Mouse (Mus musculus) myocyte (in vitro differentiated cells): ENCODE data around the gene Pdap1. TPM values are rescaled to one million over a fixed set of nuclear protein-coding genes. Genes with fewer than 3 reads are reported as not detected.

Experiments used
- H3K27me3 ChIP-seq: one replicate; pipeline ENCODE4 v1.6.1; 2011; ENCODE audit not compliant: control insufficient read depth, insufficient read depth, insufficient read length
- H3K36me3 ChIP-seq: one replicate; pipeline ENCODE4 v1.6.1; 2011; ENCODE audit not compliant: control insufficient read depth, insufficient read depth
- H3K4me2 ChIP-seq: one replicate; pipeline ENCODE4 v1.6.1; 2011; ENCODE audit warnings: low read depth, control low read depth
- H3K4me3 ChIP-seq: one replicate; pipeline ENCODE4 v1.5.1; 2011; ENCODE audit warnings: mild to moderate bottlenecking, control low read depth, moderate library complexity
- H3K79me2 ChIP-seq: one replicate; pipeline ENCODE4 v1.6.1; 2011; ENCODE audit not compliant: control insufficient read depth, insufficient read depth
- H3ac ChIP-seq: one replicate; pipeline ENCODE4 v1.6.1; 2011; ENCODE audit not compliant: control insufficient read depth, insufficient read length
- CEBPB ChIP-seq: IDR thresholded peaks from 2 replicates; pipeline ENCODE4 v1.6.1; 2011; ENCODE audit warnings: mild to moderate bottlenecking, moderate library complexity; ENCODE audit not compliant: poor library complexity, insufficient read depth, severe bottlenecking
- E2F4 ChIP-seq: IDR thresholded peaks from one replicate; pipeline ENCODE4 v1.6.1; 2011; ENCODE audit warnings: mild to moderate bottlenecking, control low read depth, moderate library complexity; ENCODE audit not compliant: insufficient read depth
- MAX ChIP-seq: IDR thresholded peaks from one replicate; pipeline ENCODE4 v1.6.1; 2011; ENCODE audit warnings: low read depth, mild to moderate bottlenecking, control low read depth
- MYOD1 ChIP-seq, 3 experiments: IDR thresholded peaks; one replicate each; pipeline ENCODE4 v1.6.1; 2011; ENCODE audit warnings: control low read depth in 2 of 3, low read depth in 2 of 3, mild to moderate bottlenecking in 2 of 3, moderate library complexity in 1 of 3; ENCODE audit not compliant: insufficient read length in 2 of 3, control insufficient read depth in 1 of 3
- MYOG ChIP-seq, 3 experiments: IDR thresholded peaks; one replicate each; pipeline ENCODE4 v1.6.1; 2011; ENCODE audit warnings: control low read depth in 2 of 3, low read depth in 2 of 3, mild to moderate bottlenecking in 2 of 3; ENCODE audit not compliant: insufficient read length in 2 of 3, control insufficient read depth in 1 of 3, insufficient read depth in 1 of 3
- POLR2A ChIP-seq: IDR thresholded peaks from one replicate; pipeline ENCODE4 v1.6.1; 2011; ENCODE audit warnings: low read depth, mild to moderate bottlenecking, control low read depth, moderate library complexity; ENCODE audit not compliant: insufficient read length
- POLR2AphosphoS2 ChIP-seq: IDR thresholded peaks from one replicate; pipeline ENCODE4 v1.6.1; 2011; ENCODE audit warnings: low read depth, control low read depth; ENCODE audit not compliant: insufficient read length
- REST ChIP-seq: IDR thresholded peaks from one replicate; pipeline ENCODE4 v1.6.1; 2011; ENCODE audit warnings: mild to moderate bottlenecking, control low read depth, moderate library complexity; ENCODE audit not compliant: insufficient read depth, insufficient read length
- SRF ChIP-seq: IDR thresholded peaks from one replicate; pipeline ENCODE4 v1.6.1; 2011; ENCODE audit warnings: low read depth; ENCODE audit not compliant: control insufficient read depth, insufficient read length
- TCF12 ChIP-seq: IDR thresholded peaks from one replicate; pipeline ENCODE4 v1.6.1; 2011; ENCODE audit warnings: mild to moderate bottlenecking, control low read depth; ENCODE audit not compliant: poor library complexity, insufficient read depth, severe bottlenecking
- TCF3 ChIP-seq: IDR thresholded peaks from one replicate; pipeline ENCODE4 v1.6.1; 2011; ENCODE audit warnings: low read depth, control low read depth; ENCODE audit not compliant: insufficient read length
- USF1 ChIP-seq: IDR thresholded peaks from one replicate; pipeline ENCODE4 v1.6.1; 2011; ENCODE audit warnings: low read depth, mild to moderate bottlenecking, control low read depth, moderate library complexity
- polyA plus RNA-seq: library from polyadenylated mRNA; unstranded; fragments of >200 nt; fragmentation: generic; extraction: Trizol; gene quantifications from one replicate; pipeline ENCODE4 v1.2.1, GENCODE M21; 2012; ENCODE audit warnings: missing spikeins

Gene Pdap1
- polyA plus RNA-seq, 1 experiment = 98.9 TPM

DNA sequence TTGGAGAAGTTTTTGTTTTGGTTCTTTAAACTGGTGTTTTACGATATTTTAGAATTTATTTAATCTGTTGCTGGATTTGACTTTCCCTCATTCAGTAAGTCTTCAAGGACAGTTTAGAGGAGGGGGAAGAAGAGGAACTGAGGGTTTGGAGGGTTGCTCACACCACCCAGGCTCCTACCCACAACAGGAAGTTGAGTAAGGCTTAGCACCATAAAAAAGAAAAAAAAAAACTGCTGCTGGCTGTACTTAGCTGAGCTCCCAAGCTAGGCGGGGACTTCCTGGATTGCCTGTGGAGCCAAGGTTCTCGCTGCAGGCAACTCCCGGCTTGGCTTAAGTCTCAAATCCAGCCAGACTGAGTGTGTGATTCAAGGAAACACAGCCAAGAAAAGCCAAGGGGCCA is 23.7 kb downstream of the Pdap1 start:
- Histone ChIP-seq H3K79me2 (peaks cover 64% of the 10 kb centered on the region), H3K4me3 (peak overlapping the region; percentile 84), H3K27me3 (no peaks in the 10 kb centered on the region), H3ac (no peak overlapping the region), H3K36me3 (no peaks in the 10 kb centered on the region), H3K4me2 (peak overlapping the region; percentile 79)
- TF ChIP-seq POLR2AphosphoS2 (no peak), MAX (no peak), CEBPB (peak; percentile 48; the same call in 1 of the 2 replicates)

DNA sequence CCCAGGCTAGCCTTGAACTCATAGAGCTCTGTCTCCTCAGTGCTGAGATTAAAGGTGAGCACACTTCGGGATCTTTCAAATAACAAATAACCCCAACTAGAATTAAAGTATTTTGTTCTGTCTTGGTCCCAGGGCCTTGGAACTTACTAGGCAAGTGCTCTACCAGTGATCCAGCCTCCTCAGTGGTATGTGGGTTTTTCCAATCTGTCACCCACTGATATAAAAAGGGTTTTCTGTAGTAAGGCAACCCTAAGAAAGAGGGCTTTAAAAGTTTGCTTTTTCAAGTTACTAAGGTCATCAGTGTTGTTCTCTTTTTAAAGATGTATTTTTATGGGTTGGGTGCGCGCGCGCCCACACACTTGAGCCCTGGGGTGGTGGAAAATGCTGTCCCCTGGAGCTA is 24.3 kb downstream of the Pdap1 start:
- H3K4me3 ChIP-seq = peak overlapping the region; percentile 84
- no peaks in the 10 kb centered on the region for H3K27me3 ChIP-seq
- H3ac ChIP-seq = no peak overlapping the region
- no peaks in the 10 kb centered on the region for H3K36me3 ChIP-seq
- TF ChIP-seq TCF12 (no peak), MYOG (IDR thresholded peaks at IDR 0.05; ENCODE audit: control insufficient read depth in 1 of 3, insufficient read depth in 1 of 3, insufficient read length in 2 of 3, low read depth in 2 of 3) (no peak), MYOD1 (IDR thresholded peaks at IDR 0.05; ENCODE audit: control insufficient read depth in 1 of 3, insufficient read length in 2 of 3, low read depth in 2 of 3) (no peak), SRF (no peak), TCF3 (no peak), POLR2AphosphoS2 (no peak), REST (no peak), CEBPB (no peak)
- peaks cover 58% of the 10 kb centered on the region for H3K79me2 ChIP-seq
- peak overlapping the region; percentile 79 for H3K4me2 ChIP-seq

DNA sequence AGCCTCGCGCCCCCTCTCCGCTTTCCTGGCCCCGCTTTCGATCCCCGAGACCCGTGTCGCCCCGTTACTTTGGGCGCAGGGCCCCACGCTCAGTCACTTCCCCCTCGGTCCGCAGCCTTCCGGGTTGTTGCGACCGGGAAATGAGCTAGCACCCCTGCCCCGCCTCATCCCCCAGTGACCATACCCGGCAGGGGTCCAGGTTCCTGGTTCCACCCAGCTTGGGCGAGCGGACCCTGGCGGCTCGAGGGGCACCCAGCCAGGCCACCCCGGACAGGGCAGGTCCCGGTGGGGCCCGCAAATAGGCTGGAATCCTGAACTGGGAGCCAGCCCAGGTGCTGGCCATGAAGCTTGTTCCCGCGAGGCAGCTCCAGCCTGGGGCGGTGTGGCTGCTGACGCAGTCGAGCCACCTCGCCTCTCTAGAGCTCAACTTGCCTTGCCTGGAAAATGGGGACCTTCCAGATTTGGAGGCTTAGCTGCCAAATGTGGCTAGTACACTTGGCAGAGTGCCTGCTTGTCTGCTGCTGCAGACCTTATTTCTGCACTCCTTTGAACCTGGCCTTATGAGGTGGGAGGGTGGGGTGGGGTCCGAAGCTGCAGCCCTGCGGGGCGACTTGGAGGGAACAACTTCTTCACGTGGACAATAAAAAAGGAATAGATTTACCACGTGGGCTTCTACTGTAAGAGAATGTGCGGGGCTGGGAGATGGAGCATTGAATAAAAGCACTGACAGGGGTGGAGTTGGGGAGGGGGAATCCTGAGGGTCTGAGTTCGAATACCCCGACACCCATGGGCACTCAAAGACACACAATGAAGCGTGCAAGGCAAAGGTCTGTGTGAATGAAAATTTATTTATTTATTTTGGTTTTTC is 25.2 kb downstream of the Pdap1 start:
- peak overlapping the region; percentile 84 for H3K4me3 ChIP-seq
- peak overlapping the region; percentile 79 for H3K4me2 ChIP-seq
- peaks cover 49% of the 10 kb centered on the region for H3K79me2 ChIP-seq
- H3ac ChIP-seq = peak overlapping the region; percentile 24
- H3K36me3 ChIP-seq = no peaks in the 10 kb centered on the region
- TF ChIP-seq POLR2A (no peak), E2F4 (no peak)
- H3K27me3 ChIP-seq = no peaks in the 10 kb centered on the region

- Histone ChIP-seq H3ac (peak within 1 kb of the TSS; percentile 24), H3K4me2 (peak within 1 kb of the TSS; percentile 79), H3K27me3 (no peaks in the 10 kb centered on the region), H3K36me3 (peaks cover 2% of the 10 kb centered on the region), H3K4me3 (peak within 1 kb of the TSS; percentile 84), H3K79me2 (peaks cover 42% of the 10 kb centered on the region)
- TF ChIP-seq SRF (no peak), POLR2A (peak; percentile 99), POLR2AphosphoS2 (peak; percentile 94)
These were observed 25.9 kb downstream of the Pdap1 start, which contains the start of gene Arpc1b for GRCm38 (mm10) chr5:145114071-145114605. TSS of gene Arpc1b (plus strand) at chr5:145114215.

GRCm38 (mm10) chr5:145113416-145113815 is 26.6 kb downstream of the Pdap1 start:
- peak overlapping the region; percentile 69 for H3K4me2 ChIP-seq
- no peak overlapping the region for H3ac ChIP-seq
- H3K4me3 ChIP-seq = peak overlapping the region; percentile 84
- TF ChIP-seq POLR2A (no peak), USF1 (no peak), MYOG (IDR thresholded peaks at IDR 0.05; ENCODE audit: control insufficient read depth in 1 of 3, insufficient read depth in 1 of 3, insufficient read length in 2 of 3, low read depth in 2 of 3) (no peak), MAX (no peak), MYOD1 (IDR thresholded peaks at IDR 0.05; ENCODE audit: control insufficient read depth in 1 of 3, insufficient read length in 2 of 3, low read depth in 2 of 3) (no peak), CEBPB (no peak), SRF (no peak), POLR2AphosphoS2 (no peak), REST (no peak), E2F4 (no peak), TCF3 (no peak), TCF12 (no peak)
- H3K27me3 ChIP-seq = no peaks in the 10 kb centered on the region
- H3K79me2 ChIP-seq = peaks cover 35% of the 10 kb centered on the region
- H3K36me3 ChIP-seq = peaks cover 7% of the 10 kb centered on the region
